Mouse (Mus musculus) urinary bladder, adult 18-20 months (tissue): ENCODE measurements around the gene Upp1.
"Not testable (repeated sequence)": the region's sequence is repeated elsewhere in the genome, so short reads cannot be mapped to it uniquely, and the experiment has no call there.

Experiments used
- DNase-seq, 2 experiments: peaks; one replicate each; pipeline ENCODE4 v3.0.0; 2022; ENCODE audit warnings: low spot score in 2 of 2, mixed read lengths in 2 of 2

Gene Upp1

GRCm38 (mm10) chr11:9118050-9118420 is at the start of gene Upp1:
Gene Upp1 (plus strand): TSS chr11:9118103.
- no peak for DNase-seq

- no peak for DNase-seq
Observed at GRCm38 (mm10) chr11:9076444-9076843, 41.5 kb upstream of the Upp1 start.

DNA sequence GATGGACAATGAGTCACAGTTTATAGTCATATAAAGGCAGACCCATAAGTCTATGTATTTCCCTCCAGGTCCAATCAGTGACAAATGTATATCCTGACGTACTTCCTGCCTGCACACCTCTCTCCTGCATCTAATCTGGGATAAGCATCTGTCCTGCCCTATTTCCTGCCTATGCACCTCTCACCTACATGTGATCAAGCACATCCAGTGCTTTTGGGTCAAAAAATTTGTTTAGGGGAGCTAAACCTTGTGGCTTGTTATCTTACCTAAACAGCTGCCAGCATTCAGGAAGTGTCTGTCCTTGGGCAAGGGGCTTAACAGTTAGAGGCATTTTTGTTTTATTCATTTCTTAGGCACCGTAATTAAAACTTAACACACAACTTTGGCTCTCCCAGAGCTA is 4.7 kb upstream of the Upp1 start:
- no peak for DNase-seq

- no peak for DNase-seq
Observed at GRCm38 (mm10) chr11:9115367-9116120, 2.4 kb upstream of the Upp1 start.

DNA sequence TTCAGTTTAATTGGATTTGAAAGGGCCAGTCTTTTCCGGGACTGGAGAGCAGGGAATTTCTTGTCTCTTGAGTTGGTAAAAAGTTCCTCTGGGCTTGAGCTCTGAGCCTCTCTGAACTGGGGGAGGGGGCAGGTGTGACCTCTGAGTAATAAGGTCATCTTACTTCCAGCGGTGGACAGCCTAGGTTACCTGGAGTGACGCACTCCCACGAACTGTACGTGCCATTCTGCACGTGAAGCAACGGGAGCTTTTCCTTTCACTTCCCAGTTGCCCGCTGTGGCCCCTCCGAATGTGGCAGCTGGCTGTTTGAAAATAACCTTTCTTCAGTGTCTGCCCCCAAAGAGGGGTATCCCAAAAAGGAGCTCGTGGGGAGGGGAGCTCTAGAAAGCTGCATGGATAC is 1.8 kb upstream of the Upp1 start:
- no peak for DNase-seq

GRCm38 (mm10) chr11:9116916-9117315 is 987 bp upstream of the Upp1 start:
- DNase-seq: no peak

- peak; percentile 29 to 35 for DNase-seq
Observed at GRCm38 (mm10) chr11:9117358-9118049, 399 bp upstream of the Upp1 start.

GRCm38 (mm10) chr11:9118421-9119121 is 668 bp downstream of the Upp1 start:
- peak; percentile 35 to 56 for DNase-seq

DNA sequence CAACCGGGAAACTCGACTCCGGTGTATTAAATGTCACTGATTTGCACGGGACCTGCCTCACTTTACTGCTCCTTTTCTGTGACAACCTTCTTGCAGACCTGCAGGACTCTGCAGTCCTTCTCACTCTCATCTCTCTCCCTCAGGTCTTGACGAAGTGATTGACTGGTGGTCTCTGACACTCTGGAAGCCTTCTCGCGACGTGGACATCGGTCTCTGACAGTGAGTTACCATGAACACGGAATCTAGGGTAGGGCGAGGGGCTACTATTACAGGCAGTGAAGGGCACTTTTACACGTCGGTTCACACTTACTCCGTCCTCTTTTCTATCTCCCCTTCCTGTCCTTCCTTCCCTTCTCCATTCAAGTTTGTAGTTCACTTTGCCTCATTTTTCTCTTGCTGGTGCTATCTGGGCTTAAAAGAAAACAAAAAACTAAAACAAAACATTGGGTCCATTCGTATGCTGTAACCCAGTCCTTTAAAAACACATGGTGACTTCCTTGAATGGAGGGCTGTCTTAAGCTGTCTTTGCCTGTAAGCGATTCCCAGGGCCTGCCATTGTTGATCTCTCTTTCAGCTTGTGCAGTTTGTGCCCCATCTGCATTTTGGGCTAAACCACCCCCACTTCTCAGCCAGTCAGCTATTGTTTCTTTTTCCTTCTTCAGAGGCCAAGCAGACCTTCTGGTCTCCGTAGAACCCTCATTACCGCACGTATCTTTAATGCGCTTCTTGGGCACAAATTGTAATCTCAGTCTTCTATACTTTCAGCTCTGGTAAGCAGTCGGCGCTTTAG is 1.5 kb downstream of the Upp1 start:
- no peak for DNase-seq

DNA sequence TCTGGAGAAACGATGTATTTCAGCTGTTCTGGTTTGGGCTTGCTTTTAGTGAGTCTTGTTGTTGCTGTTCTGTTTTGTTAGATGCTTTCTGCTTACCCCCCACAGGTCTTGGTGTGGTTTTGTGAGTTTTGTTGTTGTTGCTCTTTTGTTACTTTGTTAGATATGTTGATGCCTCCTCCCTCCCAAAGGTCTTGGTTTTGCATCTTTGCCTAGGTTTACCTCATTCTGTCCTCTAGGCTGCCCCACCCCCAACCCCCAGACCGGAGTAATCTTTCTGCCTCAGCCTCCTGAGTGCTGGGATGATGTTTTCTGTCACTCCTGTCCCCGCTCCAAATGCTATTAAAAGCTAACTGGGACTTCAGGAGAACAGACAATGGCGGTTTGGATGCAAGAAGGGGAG is 4.4 kb downstream of the Upp1 start:
- DNase-seq: no peak

- DNase-seq: no peak
Observed at GRCm38 (mm10) chr11:9126373-9127107, 8.6 kb downstream of the Upp1 start.

GRCm38 (mm10) chr11:9128110-9128509 is 10.2 kb downstream of the Upp1 start:
- no peak for DNase-seq

DNA sequence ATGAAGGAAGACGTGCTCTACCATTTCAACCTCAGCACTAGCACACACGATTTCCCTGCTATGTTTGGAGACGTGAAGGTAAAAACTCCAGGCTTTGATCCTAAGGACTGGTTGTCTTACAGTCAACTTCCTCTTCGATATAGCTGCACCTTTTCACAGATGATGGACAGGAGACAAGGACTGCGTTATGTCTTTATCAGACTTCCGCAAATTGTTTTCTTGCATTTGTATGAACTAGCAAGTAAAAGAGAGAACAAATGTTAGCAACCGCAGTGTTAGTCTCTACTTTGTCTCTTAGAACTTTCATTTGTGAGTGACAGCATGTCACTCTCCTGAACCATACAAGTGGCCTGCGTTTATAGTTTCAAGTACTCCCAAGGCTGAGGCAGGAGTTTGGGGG is 11.6 kb downstream of the Upp1 start:
- DNase-seq: no peak

DNA sequence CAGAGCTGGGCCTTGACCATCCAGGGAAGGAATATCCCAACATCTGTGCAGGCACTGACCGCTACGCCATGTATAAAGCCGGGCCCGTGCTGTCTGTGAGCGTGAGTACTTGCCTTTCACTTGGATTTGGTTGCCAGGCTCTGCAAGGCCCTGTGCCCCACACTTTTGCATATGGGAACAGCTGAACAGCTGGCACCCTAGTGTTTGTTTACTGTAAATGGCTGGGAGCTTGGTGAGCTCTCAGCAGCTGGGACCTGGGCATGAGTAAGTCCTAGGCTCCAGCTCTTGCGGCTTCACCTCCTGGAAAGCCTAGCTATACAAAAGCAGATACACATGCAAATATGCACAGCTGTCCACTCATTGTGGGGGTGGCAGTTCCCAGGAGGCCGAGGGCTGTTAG is 13.8 kb downstream of the Upp1 start:
- no peak for DNase-seq

DNA sequence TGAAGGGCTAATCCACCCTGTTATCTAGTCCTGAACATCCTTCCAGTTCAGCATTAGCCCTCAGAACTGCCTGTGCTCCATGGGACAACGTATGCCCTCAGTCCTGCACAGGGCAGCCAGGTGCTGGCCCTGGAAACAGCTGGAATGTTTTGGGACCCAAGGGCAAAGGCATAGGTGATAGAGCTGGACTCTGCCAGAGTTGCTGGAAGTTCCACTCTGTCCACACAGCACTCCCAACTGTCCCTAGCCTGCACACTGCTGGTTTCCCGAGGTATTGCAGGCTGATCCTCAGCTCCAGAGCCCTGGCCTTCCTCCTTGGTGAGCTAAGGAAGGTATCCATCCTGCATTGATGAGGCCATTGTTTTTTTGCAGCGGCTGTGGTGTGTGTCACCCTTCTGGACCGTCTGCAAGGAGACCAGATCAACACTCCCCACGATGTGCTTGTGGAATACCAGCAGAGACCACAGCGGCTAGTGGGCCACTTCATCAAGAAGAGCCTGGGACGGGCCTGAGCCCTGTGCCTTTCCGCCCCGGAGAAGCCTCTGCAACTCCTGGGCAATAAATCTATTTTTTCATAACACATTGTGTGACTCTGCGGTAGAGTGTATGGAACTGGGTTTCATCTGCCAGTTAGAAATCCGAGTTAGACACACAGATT is 17.8 kb downstream of the Upp1 start:
- DNase-seq: no peak

DNA sequence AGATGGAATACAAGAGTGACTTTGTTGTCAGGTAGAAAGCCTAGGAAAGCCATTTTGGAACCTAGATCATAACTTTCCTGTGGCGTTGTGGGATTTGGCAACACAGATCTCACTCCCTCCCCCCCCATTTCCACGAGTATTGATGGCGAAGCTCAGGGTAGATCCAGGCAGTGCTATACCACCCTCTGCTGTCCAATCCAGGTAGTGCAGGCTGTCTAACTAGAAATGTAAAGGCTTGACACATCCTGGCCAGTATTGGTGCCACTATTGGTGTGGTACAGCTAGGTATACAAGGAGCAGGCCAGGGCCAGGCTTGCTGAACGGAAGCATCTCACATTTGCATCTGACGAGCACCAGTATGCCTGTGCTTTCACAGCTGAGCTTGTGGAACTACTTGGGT is 18.6 kb downstream of the Upp1 start:
- DNase-seq: peak; percentile 47 to 82

DNA sequence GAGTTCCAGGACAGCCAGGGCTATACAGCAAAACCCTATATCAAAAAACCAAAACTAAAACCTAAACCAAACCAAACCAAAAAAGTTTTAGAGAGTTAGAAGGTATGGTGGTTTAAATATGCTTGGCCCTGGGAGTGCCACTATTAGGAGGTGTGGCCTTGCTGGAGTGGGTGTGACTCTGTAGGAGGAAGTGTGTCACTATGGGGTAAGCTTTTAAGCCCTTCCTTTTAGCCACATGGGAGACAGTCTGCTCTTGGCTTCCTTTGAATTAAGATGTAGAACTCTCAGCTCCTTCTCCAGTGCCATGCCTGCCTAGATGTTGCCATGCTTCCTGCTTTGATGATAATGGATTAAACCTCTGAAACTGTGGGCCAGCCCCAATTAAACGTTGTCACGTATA is 27.2 kb downstream of the Upp1 start:
- DNase-seq: no peak

GRCm38 (mm10) chr11:9146115-9146514 is 28.2 kb downstream of the Upp1 start:
- DNase-seq: no peak

DNA sequence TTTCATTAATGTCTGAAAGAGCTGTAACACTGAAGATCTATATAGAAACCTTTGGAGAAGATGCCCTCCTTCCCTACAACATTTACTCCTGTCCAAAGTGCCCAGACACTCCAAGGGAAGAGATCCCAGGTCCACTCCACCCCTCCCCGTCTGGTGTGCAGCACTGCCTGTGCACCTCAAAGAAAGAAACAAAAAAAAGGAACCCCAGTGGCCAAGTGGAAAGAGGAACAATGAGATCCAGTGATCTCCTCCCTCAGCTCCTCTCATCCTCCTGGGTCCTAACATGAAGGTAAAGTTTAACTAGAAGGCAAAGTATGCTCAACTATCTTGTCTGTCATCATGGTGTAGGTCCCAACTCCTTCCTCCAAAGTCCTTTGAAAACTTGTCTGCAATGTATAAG is 28.8 kb downstream of the Upp1 start:
- DNase-seq: no peak

GRCm38 (mm10) chr11:9148206-9148605 is 30.3 kb downstream of the Upp1 start:
- DNase-seq: no peak

DNA sequence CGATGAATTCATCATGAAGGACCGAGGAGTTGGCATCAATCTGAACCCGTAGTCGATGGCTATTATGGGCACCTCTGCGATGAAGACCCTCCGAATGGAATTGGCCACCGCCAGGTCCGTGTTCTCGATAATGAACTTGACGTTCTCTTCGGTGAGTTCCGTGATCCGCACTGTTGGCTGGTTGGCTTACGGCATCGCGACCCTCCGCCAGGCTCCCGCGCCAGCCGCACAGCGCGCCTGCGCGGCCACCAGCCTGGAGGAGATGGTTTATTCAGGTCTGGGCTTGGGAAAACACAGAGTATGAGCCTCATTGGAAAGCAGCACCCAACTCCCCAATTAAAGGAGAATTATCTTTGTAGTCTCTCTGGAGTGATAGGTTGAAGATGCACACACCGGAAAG is 32.5 kb downstream of the Upp1 start:
- DNase-seq: not testable (repeated sequence)
